Mouse (Mus musculus) hindbrain, embryonic 14.5 days (tissue): Measurements from ENCODE around the gene Zcchc7. TPM values are rescaled to one million over a fixed set of nuclear protein-coding genes. Genes with fewer than 3 reads are reported as not detected.
"Not testable (repeated sequence)": the region's sequence is repeated elsewhere in the genome, so short reads cannot be mapped to it uniquely, and the experiment has no call there.

Experiments
- ATAC-seq: fragments of 200-750 bp; cut with Nextera tagmentation; 2 replicates; pipeline ENCODE4 v1.8.0; 2017; ENCODE audit warnings: moderate number of reproducible peaks, mild to moderate bottlenecking, moderate TSS enrichment, moderate library complexity; ENCODE audit not compliant: low FRiP score
- DNase-seq: peaks from one replicate; pipeline ENCODE4 v3.0.0-alpha.2; 2015; ENCODE audit warnings: low spot score
- H3K27ac ChIP-seq: fragments of 300-500 bp; sonication (generic); 2 replicates; pipeline ENCODE4 v1.5.1; 2014; ENCODE audit warnings: mild to moderate bottlenecking, moderate library complexity
- H3K27me3 ChIP-seq: fragments of 300-500 bp; sonication (generic); 2 replicates; pipeline ENCODE4 v1.6.1; 2014; ENCODE audit warnings: mild to moderate bottlenecking, low read length, mixed read lengths; ENCODE audit not compliant: control insufficient read depth, insufficient read depth
- H3K36me3 ChIP-seq: fragments of 300-500 bp; sonication (generic); replicated peaks from 2 replicates; pipeline ENCODE4 v1.6.1; 2014; ENCODE audit not compliant: control insufficient read depth, insufficient read depth
- H3K4me1 ChIP-seq: fragments of 300-500 bp; sonication (generic); replicated peaks from 2 replicates; pipeline ENCODE4 v1.6.1; 2014; ENCODE audit warnings: antibody characterized with exemption, low read length, mixed read lengths; ENCODE audit not compliant: control insufficient read depth, insufficient read depth
- H3K4me2 ChIP-seq: fragments of 300-500 bp; sonication (generic); replicated peaks from 2 replicates; pipeline ENCODE4 v1.6.1; 2014; ENCODE audit warnings: mild to moderate bottlenecking, moderate library complexity
- H3K4me3 ChIP-seq: fragments of 300-500 bp; sonication (generic); replicated peaks from 2 replicates; pipeline ENCODE4 v1.5.1; 2014; ENCODE audit warnings: mild to moderate bottlenecking, low read length
- H3K9ac ChIP-seq: fragments of 300-500 bp; sonication (generic); 2 replicates; pipeline ENCODE4 v1.6.1; 2014
- H3K9me3 ChIP-seq: fragments of 300-500 bp; sonication (generic); 2 replicates; pipeline ENCODE4 v1.6.1; 2016; ENCODE audit warnings: low read length; ENCODE audit not compliant: control insufficient read depth
- WGBS: fragments of 180-500 bp; shearing (Covaris S2); extraction: QIAGEN DNeasy Blood & Tissue Kit; methylation state at CpG from one replicate; pipeline ENCODE4 v1.1.7; 2014; 5-methylcytosine and 5-hydroxymethylcytosine counted together
- polyA plus RNA-seq: library from polyadenylated mRNA; unstranded; fragments of >200 nt; fragmentation: Nextera tagmentation; extraction: Ambion mirVana; gene quantifications from 2 replicates; pipeline ENCODE4 v1.2.1, GENCODE M21; 2014

The Zcchc7 gene
- polyA plus RNA-seq, 1 experiment from 2014 or later: 38.5 TPM

DNA sequence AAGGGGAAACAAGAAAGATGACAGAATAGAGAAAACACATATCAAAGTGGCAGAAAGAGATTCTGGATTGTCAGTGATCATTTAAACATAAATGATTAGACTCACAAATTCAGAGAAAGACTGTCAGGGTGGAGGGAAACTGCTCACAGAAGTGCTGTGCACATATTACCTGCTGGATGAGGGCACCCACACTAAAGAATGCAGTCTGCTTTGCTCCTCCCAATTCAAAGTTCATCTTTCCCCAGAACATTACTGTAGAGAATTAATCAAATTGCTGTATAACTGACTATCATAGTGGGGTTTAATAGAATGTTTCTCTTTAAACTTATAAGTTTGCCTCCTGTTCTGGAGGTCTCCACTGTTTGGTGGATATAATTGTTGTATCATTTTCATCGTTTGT lies 15.2 kb upstream of the Zcchc7 start:
- no peak overlapping the region for H3K4me2 ChIP-seq
- H3K9me3 ChIP-seq: peaks cover 24% of the 10 kb centered on the region
- no peaks in the 10 kb centered on the region for H3K36me3 ChIP-seq
- H3K4me1 ChIP-seq: no peaks in the 10 kb centered on the region
- no peak overlapping the region for H3K4me3 ChIP-seq
- 68% methylated on average over 1 of the region's 1 CpGs for WGBS
- H3K9ac ChIP-seq: no peak overlapping the region
- no peaks in the 10 kb centered on the region for H3K27me3 ChIP-seq
- H3K27ac ChIP-seq: no peak overlapping the region
- DNase-seq (no peak), ATAC-seq (no peak)

DNA sequence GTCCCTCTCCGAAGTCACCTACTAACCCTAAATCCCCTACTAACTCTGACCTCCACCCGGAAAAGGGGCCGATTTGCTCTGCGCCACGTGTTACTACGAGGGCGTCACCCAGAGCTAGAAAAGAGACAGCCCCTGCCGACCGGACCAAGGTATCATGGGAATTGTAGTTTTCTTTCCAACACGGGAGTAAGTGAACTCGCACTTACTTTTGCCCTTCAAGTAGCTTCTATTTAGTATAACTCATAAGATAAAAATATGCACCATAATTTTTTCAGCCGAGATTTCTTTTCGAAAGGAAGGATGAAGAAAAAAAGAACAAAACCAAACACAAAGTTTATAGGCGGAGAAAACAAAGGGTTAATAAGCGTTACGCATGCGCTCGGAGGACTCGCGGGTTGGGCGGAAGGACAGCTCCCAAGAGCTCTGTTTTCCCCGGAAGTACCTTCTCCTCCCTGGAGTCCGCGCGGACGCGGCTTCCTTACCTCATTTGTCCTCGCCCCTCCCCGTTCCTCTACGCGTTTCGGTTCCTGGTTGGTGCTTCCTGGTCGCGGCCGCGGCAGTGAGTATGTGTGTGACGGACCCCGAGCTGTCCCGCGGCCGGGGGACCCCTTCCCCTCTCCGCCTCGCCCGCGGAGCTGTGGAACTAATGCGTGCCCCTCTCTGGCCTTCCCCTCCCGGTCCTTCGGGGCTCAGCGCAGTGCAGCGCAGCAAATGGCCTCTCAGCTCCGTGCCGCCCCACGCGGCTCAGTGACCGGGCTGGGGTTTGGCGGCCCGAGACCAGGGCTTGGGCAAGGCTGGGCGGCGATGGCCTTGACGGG lies 666 bp downstream of the Zcchc7 start:
- under 1% methylated on average over 58 of the region's 60 CpGs for WGBS
- peak overlapping the region; percentile 71 for H3K9ac ChIP-seq
- peak overlapping the region; percentile 74 for H3K4me2 ChIP-seq
- H3K9me3 ChIP-seq: no peaks in the 10 kb centered on the region
- H3K27ac ChIP-seq: peak overlapping the region; percentile 85
- H3K4me1 ChIP-seq: peaks cover 15% of the 10 kb centered on the region; the same call in 1 of the 2 replicates
- peak overlapping the region; percentile 57 for H3K4me3 ChIP-seq
- DNase-seq: peak; percentile 94
- no peaks in the 10 kb centered on the region for H3K27me3 ChIP-seq
- H3K36me3 ChIP-seq: no peaks in the 10 kb centered on the region
- ATAC-seq: peak; percentile 98

DNA sequence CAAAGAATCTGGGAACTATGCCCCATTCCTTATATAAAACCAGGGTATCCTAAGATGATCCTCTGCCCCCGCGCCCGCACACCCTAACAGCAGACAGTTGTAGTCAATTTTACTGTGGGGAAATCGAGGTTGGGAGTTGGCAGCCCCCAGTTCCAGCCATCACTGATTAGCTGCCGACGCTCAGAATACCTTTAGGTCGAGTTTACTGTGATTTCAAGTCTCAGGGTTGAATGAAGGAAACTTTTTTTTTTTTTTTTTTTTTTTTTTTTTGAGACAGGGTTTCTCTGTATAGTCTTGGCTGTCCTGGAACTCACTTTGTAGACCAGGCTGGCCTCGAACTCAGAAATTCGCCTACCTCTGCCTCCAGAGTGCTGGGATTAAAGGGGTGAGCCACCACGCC lies 1.5 kb downstream of the Zcchc7 start:
- DNase-seq, H3K36me3 ChIP-seq, H3K9me3 ChIP-seq, ATAC-seq, H3K27me3 ChIP-seq: not testable (repeated sequence)
- WGBS: 8% methylated on average over 10 of the region's 10 CpGs
- Histone ChIP-seq H3K27ac (peak overlapping the region; percentile 85), H3K4me2 (peak overlapping the region; percentile 74), H3K9ac (peak overlapping the region; percentile 71), H3K4me1 (peaks cover 15% of the 10 kb centered on the region; the same call in 1 of the 2 replicates), H3K4me3 (peak overlapping the region; percentile 57)

DNA sequence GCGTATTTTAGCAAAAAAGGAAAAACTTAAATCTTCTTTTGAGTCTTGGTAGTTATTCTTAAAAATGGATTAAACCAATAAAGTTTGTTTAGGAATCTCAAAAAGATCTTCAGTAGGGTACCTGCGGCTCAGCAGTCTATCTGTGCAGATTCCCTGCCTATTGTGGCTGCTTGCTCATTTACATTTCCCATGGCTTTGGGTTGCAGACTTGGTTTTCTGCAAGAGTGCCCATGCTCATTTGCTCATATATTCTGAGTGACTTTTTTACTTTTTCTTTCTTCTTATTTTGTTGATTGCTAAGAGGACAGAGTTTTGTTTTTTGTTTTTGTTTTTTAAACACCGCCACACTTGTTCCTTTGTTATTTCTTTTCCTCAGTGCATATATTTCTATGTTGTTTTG lies 19.2 kb downstream of the Zcchc7 start:
- ATAC-seq: no peak
- no peak overlapping the region for H3K4me3 ChIP-seq
- no peak overlapping the region for H3K4me2 ChIP-seq
- no peaks in the 10 kb centered on the region for H3K4me1 ChIP-seq
- peaks cover 6% of the 10 kb centered on the region; the same call in 1 of the 2 replicates for H3K36me3 ChIP-seq
- no peak overlapping the region for H3K9ac ChIP-seq
- H3K27me3 ChIP-seq: no peaks in the 10 kb centered on the region
- no peak for DNase-seq
- WGBS: 58% methylated on average over 3 of the region's 3 CpGs
- no peak overlapping the region for H3K27ac ChIP-seq
- H3K9me3 ChIP-seq: no peaks in the 10 kb centered on the region

DNA sequence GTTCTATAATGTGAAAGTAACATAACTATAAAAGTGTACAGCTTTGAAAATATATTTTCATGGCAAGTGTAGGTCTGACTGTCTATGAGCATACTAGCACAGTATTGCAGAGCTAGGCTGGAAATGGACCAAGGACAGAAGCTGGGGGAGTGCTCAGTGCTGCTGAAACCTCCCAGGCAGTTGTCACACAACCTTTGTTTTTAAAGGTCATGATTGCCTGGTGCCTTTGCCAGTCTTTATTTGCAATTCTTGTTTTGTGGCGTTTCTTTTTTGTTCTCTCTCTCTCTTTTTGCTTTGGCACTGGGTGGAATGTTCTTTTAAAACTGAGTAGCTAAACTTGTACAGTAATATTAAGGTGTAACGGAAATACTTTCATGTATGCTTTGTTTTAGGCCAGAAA lies 21.0 kb downstream of the Zcchc7 start:
- H3K4me2 ChIP-seq: no peak overlapping the region
- no peaks in the 10 kb centered on the region for H3K36me3 ChIP-seq
- no peak overlapping the region for H3K27ac ChIP-seq
- no peaks in the 10 kb centered on the region for H3K4me1 ChIP-seq
- no peak for ATAC-seq
- no peaks in the 10 kb centered on the region for H3K9me3 ChIP-seq
- no peaks in the 10 kb centered on the region for H3K27me3 ChIP-seq
- no peak for DNase-seq
- no peak overlapping the region for H3K9ac ChIP-seq
- WGBS: 46% methylated on average over 2 of the region's 2 CpGs
- H3K4me3 ChIP-seq: no peak overlapping the region

DNA sequence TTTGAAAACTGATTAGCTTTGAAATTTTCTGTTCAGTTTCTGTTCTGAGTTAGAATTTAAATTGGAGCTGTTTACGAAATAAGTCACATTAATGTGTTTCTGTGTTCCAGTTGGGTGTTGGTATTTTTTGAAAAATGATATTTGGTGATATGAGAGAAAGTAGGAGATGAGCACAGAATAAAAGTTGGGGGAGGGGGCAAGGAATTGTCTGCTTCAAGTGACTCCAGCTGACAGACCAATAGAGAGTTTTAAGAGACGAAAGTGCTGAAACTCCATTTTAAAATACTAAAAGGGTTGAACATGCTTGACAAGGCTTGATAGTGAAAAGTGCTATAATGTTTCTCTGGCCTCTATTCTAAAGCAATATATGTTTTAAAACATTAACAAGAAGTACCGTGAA lies 21.4 kb downstream of the Zcchc7 start:
- Histone ChIP-seq H3K4me3 (no peak overlapping the region), H3K36me3 (no peaks in the 10 kb centered on the region), H3K27ac (no peak overlapping the region), H3K9ac (no peak overlapping the region), H3K9me3 (no peaks in the 10 kb centered on the region), H3K27me3 (no peaks in the 10 kb centered on the region), H3K4me1 (no peaks in the 10 kb centered on the region), H3K4me2 (no peak overlapping the region)
- DNase-seq (no peak), ATAC-seq (no peak)
- 84% methylated on average over 3 of the region's 3 CpGs for WGBS

DNA sequence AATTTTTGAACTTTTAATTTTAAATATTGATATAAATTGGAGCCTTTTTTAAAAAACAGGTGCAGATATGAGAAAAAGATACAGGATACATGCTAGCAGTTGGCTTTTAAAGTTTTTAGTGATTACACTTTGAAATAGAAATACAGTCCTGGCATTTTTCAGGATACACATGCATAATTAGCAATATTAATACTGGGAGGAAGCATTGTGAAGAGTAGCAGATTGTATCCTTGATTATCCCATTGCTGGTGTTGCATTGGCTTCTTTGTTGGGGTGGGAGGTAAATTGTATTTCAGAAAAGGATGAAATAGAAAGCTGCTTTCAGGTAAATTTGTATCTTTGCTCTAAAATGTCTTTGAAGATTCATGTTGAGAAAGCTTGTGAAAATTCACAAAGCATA lies 22.0 kb downstream of the Zcchc7 start:
- ATAC-seq: no peak
- Histone ChIP-seq H3K27ac (no peak overlapping the region), H3K36me3 (no peaks in the 10 kb centered on the region), H3K9ac (no peak overlapping the region), H3K4me1 (no peaks in the 10 kb centered on the region), H3K4me2 (no peak overlapping the region), H3K4me3 (no peak overlapping the region), H3K27me3 (no peaks in the 10 kb centered on the region), H3K9me3 (no peaks in the 10 kb centered on the region)
- no peak for DNase-seq

DNA sequence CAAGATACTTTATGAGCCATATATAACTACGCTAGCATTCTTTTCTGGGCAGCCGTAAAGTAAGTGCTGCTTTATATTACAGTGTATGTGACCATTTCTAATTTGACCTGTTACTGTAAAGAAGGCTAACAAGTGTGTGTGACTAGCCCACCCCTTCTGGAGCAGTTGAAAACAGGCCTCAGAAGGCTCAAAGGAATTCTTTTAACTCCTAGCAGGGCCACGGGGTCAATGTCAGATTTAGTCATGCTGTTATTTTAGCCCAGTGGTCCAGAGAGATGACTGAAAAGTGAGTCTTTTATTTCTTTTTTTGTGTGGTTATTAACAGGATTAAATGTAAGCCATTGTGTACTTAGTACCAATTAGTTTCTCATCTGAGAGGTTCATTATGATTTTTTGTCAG lies 22.6 kb downstream of the Zcchc7 start:
- no peak overlapping the region for H3K4me3 ChIP-seq
- no peak for ATAC-seq
- H3K36me3 ChIP-seq: no peaks in the 10 kb centered on the region
- no peak overlapping the region for H3K9ac ChIP-seq
- H3K9me3 ChIP-seq: no peaks in the 10 kb centered on the region
- H3K4me2 ChIP-seq: no peak overlapping the region
- 51% methylated on average over 3 of the region's 3 CpGs for WGBS
- H3K4me1 ChIP-seq: no peaks in the 10 kb centered on the region; the same call in 1 of the 2 replicates
- H3K27me3 ChIP-seq: no peaks in the 10 kb centered on the region
- no peak for DNase-seq
- H3K27ac ChIP-seq: no peak overlapping the region

DNA sequence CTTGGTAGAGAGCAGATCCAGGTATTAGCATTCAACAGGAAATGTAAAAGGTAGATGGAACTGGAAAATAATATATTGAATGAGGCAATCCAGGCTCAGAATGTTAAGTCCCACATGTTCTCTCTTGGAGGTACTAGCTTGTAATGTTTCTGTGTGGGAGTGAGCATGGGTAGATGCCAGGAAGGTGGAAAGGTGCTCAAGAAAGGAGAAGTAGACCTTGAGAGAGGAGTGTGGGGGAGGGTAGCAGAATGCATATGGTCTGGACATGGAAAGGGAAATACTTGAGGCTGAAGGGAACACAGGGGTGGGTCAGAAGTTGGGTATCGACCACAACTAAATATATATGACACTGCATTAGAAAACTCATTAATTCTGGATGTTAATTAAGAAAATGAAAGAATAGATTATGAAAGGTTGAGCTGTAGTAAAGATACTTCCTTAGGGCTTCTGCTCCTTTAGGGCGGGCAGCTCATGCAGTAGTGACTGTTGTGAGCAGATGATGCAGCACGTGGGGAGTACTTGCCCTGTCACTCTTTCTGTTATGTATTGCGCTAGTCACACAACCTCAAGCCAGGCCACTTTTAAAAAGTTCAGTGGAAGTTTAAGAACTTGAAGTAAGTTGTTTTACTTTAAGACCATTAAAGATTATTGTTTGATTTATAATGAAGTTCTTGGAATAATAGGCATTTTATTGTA lies 24.9 kb downstream of the Zcchc7 start:
- Histone ChIP-seq H3K4me1 (no peaks in the 10 kb centered on the region; the same call in 1 of the 2 replicates), H3K36me3 (no peaks in the 10 kb centered on the region), H3K27me3 (no peaks in the 10 kb centered on the region), H3K4me3 (no peak overlapping the region), H3K4me2 (no peak overlapping the region), H3K9me3 (no peaks in the 10 kb centered on the region), H3K27ac (no peak overlapping the region), H3K9ac (no peak overlapping the region)
- DNase-seq (no peak), ATAC-seq (no peak)
- 64% methylated on average over 4 of the region's 4 CpGs for WGBS
